Mouse (Mus musculus): ENCODE measurements at regions not wholly inside any gene's neighbourhood (a gene's known extent, or its start where the extent isn't known, plus 50 kb on each side); places are given as distances from the start of the nearest gene placed in this dataset.

DNA sequence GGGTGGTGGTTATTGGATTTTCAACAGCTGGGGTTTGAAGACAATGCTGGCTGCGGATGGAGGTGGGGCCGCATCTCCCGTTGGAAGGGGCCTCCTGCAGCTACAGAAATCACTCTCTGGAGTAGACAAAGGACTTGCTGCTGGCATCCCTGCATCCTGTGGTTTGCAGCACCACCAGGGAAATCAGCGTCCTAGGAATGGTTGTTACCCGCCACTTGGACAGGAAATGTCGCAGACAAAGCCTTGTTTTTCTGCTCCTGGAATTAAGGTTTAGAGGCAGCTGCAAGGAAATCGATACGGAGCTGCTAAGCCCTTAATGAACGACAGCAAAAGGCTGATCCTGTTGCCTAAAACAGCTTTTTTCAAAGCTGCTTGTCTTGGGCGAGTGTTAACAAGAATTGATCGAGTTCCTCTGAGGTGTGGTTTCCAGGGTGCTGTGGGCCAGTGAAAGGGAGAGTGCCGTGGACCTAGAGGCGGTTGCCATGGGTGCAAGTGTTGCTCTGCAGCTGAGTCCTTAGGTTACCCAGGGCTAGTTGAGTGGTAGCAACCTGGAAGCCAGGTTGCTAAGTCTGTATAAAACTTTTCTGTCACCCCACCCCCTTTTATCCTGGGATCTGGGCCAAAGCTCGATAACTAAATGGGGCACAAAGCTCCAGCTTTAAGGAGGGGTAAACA is 230.6 kb upstream of the Chd6 start:
- Histone ChIP-seq H3K27ac (ENCODE audit: poor library complexity, severe bottlenecking) (no peak overlapping the region), H3K36me3 (no peaks in the 10 kb centered on the region), H3K4me2 (no peak overlapping the region)

GRCm38 (mm10) chr2:161338953-161339326 is 230.1 kb upstream of the Chd6 start:
- Histone ChIP-seq H3K9me3 (replicated peaks) (no peaks in the 10 kb centered on the region), H3K9ac (no peak overlapping the region), H3K36me3 (no peaks in the 10 kb centered on the region), H3K4me1 (replicated peaks) (peaks cover 10% of the 10 kb centered on the region), H3K27ac (ENCODE audit: poor library complexity, severe bottlenecking) (no peak overlapping the region), H3K4me2 (no peak overlapping the region), H3K4me3 (no peak overlapping the region), H3K27me3 (replicated peaks) (peaks cover 7% of the 10 kb centered on the region)
- 12% methylated on average over 3 of the region's 3 CpGs for WGBS
- no peak for ATAC-seq (ENCODE audit: insufficient number of reproducible peaks, low FRiP score)

More for the DNA sequence above, 230.6 kb upstream of the Chd6 start:
- Histone ChIP-seq H3K4me1 (replicated peaks) (peaks cover 10% of the 10 kb centered on the region), H3K4me3 (no peak overlapping the region), H3K27me3 (replicated peaks) (peaks cover 7% of the 10 kb centered on the region), H3K9me3 (replicated peaks) (no peaks in the 10 kb centered on the region), H3K9ac (no peak overlapping the region)
- WGBS: 14% methylated on average over 14 of the region's 14 CpGs
- no peak for ATAC-seq (ENCODE audit: insufficient number of reproducible peaks, low FRiP score)

GRCm38 (mm10) chr2:161332653-161333052 is 223.8 kb upstream of the Chd6 start:
- 0 out of 2 replicates have a peak, but pooled peaks cover 3% of the 10 kb centered on the region for H3K9me3 ChIP-seq (replicated peaks)
- H3K27me3 ChIP-seq (replicated peaks): 0 out of 2 replicates have a peak, but pooled peaks cover 3% of the 10 kb centered on the region
- no peak overlapping the region for H3K27ac ChIP-seq (ENCODE audit: poor library complexity, severe bottlenecking)
- no peak for ATAC-seq (ENCODE audit: insufficient number of reproducible peaks, low FRiP score)
- H3K4me2 ChIP-seq: no peak overlapping the region
- H3K36me3 ChIP-seq: no peaks in the 10 kb centered on the region
- no peak overlapping the region for H3K9ac ChIP-seq
- WGBS: 36% methylated on average over 2 of the region's 2 CpGs
- H3K4me3 ChIP-seq: no peak overlapping the region
- H3K4me1 ChIP-seq (replicated peaks): no peaks in the 10 kb centered on the region

DNA sequence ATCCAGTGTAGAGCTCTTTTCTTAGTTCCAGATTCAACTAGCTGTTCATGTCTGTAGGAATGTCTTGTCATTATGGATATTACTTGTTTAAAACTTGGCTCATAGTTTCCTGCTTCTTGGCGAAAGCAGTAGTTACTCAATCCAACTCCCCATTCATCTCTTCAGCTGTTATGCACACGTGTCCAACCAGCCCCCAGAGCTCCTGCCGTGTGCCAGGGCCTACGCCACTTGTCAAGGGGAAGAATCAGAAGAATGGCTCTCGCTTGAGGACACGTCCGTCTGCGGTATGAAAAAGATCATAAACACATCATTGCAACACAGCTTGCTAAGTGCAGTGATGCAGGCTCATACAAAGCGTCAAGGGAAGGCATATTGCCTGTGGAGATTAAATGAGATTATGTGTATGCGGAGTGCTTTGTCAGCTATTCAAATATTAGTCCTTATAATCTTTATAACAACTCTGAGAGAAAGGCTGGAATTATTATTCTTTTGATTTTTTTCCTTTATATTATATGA is 223.0 kb upstream of the Chd6 start:
- no peak overlapping the region for H3K4me2 ChIP-seq
- 84% methylated on average over 10 of the region's 10 CpGs for WGBS
- ATAC-seq (ENCODE audit: insufficient number of reproducible peaks, low FRiP score): no peak

DNA sequence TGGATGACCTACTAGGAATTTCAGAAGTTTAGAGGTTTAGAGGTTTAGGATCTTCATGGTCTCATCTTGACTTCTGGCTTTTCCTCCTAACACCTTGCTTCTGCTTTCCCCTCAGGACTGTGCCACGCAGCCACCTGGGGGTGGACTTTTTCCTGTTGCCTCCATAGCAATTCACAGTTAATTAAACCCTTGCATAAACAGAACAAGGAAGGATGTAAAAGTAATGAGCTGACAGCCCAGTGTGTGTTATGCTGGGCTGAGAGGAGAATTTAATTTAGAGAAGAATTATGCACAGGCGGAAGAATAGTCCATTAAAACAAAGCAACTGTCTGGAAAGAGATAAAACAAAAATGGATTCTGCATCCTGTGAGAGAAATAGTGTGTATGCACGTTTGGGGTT is 193.9 kb upstream of the Chd6 start:
- Histone ChIP-seq H3K9me3 (replicated peaks) (no peaks in the 10 kb centered on the region), H3K27ac (ENCODE audit: poor library complexity, severe bottlenecking) (no peak overlapping the region), H3K4me2 (no peak overlapping the region), H3K27me3 (replicated peaks) (no peaks in the 10 kb centered on the region), H3K36me3 (no peaks in the 10 kb centered on the region), H3K4me3 (no peak overlapping the region), H3K4me1 (replicated peaks) (no peaks in the 10 kb centered on the region), H3K9ac (no peak overlapping the region)
- ATAC-seq (ENCODE audit: insufficient number of reproducible peaks, low FRiP score): no peak
- 66% methylated on average over 3 of the region's 3 CpGs for WGBS

More for the DNA sequence above, 223.0 kb upstream of the Chd6 start:
- H3K27me3 ChIP-seq (replicated peaks): no peaks in the 10 kb centered on the region
- H3K27ac ChIP-seq (ENCODE audit: poor library complexity, severe bottlenecking): no peak overlapping the region
- no peaks in the 10 kb centered on the region for H3K36me3 ChIP-seq
- H3K4me3 ChIP-seq: no peak overlapping the region
- H3K9ac ChIP-seq: no peak overlapping the region
- 0 out of 2 replicates have a peak, but pooled peaks cover 3% of the 10 kb centered on the region for H3K9me3 ChIP-seq (replicated peaks)
- H3K4me1 ChIP-seq (replicated peaks): no peaks in the 10 kb centered on the region

- no peak overlapping the region for H3K4me2 ChIP-seq
- no peak overlapping the region for H3K4me3 ChIP-seq
- no peaks in the 10 kb centered on the region for H3K36me3 ChIP-seq
- no peaks in the 10 kb centered on the region for H3K27me3 ChIP-seq (replicated peaks)
- no peak overlapping the region for H3K9ac ChIP-seq
- H3K9me3 ChIP-seq (replicated peaks): no peaks in the 10 kb centered on the region
- 73% methylated on average over 9 of the region's 9 CpGs for WGBS
- no peak for ATAC-seq (ENCODE audit: insufficient number of reproducible peaks, low FRiP score)
- H3K27ac ChIP-seq (ENCODE audit: poor library complexity, severe bottlenecking): no peak overlapping the region
- no peaks in the 10 kb centered on the region for H3K4me1 ChIP-seq (replicated peaks)
Observed at GRCm38 (mm10) chr2:161268861-161269413, 160.1 kb upstream of the Chd6 start.

- H3K4me1 ChIP-seq (replicated peaks): no peaks in the 10 kb centered on the region
- no peak overlapping the region for H3K4me3 ChIP-seq
- no peak overlapping the region for H3K4me2 ChIP-seq
- no peaks in the 10 kb centered on the region for H3K36me3 ChIP-seq
- no peaks in the 10 kb centered on the region for H3K27me3 ChIP-seq (replicated peaks)
- no peak overlapping the region for H3K9ac ChIP-seq
- no peak overlapping the region for H3K27ac ChIP-seq (ENCODE audit: poor library complexity, severe bottlenecking)
- H3K9me3 ChIP-seq (replicated peaks): no peaks in the 10 kb centered on the region
- ATAC-seq (ENCODE audit: insufficient number of reproducible peaks, low FRiP score): no peak
- 40% methylated on average over 5 of the region's 5 CpGs for WGBS
Observed at GRCm38 (mm10) chr2:161266476-161266875, 157.6 kb upstream of the Chd6 start.

GRCm38 (mm10) chr2:161265211-161265610 is 156.3 kb upstream of the Chd6 start:
- no peak for ATAC-seq (ENCODE audit: insufficient number of reproducible peaks, low FRiP score)
- Histone ChIP-seq H3K36me3 (no peaks in the 10 kb centered on the region), H3K4me1 (replicated peaks) (no peaks in the 10 kb centered on the region), H3K9me3 (replicated peaks) (no peaks in the 10 kb centered on the region), H3K4me2 (no peak overlapping the region), H3K9ac (no peak overlapping the region), H3K27me3 (replicated peaks) (no peaks in the 10 kb centered on the region), H3K27ac (ENCODE audit: poor library complexity, severe bottlenecking) (no peak overlapping the region), H3K4me3 (no peak overlapping the region)
- WGBS: 68% methylated on average over 8 of the region's 8 CpGs

DNA sequence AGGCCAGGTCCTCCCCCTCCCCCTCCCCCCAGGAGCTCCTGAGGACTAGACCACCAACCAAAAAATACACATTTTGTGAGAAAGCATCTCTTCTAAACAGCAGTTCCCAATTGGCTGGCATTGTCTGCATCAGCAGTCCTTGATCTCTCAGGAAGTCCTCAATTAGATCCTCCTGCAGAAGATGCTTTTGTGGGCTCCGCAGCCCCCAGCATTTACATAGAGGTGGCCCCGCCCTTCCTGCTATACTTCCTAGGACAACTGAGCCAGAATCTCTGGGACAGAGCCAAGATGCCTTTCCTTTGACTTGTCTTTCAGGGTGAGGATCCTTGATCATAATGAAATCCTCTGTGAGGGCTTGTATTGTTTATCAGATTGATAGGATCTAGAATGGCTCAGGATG is 143.9 kb upstream of the Chd6 start:
- H3K9ac ChIP-seq: no peak overlapping the region
- 54% methylated on average over 2 of the region's 2 CpGs for WGBS
- H3K4me1 ChIP-seq (replicated peaks): no peaks in the 10 kb centered on the region
- no peak overlapping the region for H3K4me3 ChIP-seq
- H3K9me3 ChIP-seq (replicated peaks): peaks cover 4% of the 10 kb centered on the region; the same call in 1 of the 2 replicates
- no peak for ATAC-seq (ENCODE audit: insufficient number of reproducible peaks, low FRiP score)
- H3K4me2 ChIP-seq: no peak overlapping the region
- H3K36me3 ChIP-seq: no peaks in the 10 kb centered on the region
- H3K27ac ChIP-seq (ENCODE audit: poor library complexity, severe bottlenecking): no peak overlapping the region
- no peaks in the 10 kb centered on the region for H3K27me3 ChIP-seq (replicated peaks)

GRCm38 (mm10) chr2:161241665-161242064 is 132.8 kb upstream of the Chd6 start:
- Histone ChIP-seq H3K9me3 (replicated peaks) (no peaks in the 10 kb centered on the region; the same call in 1 of the 2 replicates), H3K4me3 (no peak overlapping the region), H3K27me3 (replicated peaks) (no peaks in the 10 kb centered on the region), H3K27ac (ENCODE audit: poor library complexity, severe bottlenecking) (no peak overlapping the region), H3K4me1 (replicated peaks) (no peaks in the 10 kb centered on the region), H3K9ac (no peak overlapping the region), H3K4me2 (no peak overlapping the region), H3K36me3 (no peaks in the 10 kb centered on the region)
- WGBS: 70% methylated on average over 6 of the region's 6 CpGs
- no peak for ATAC-seq (ENCODE audit: insufficient number of reproducible peaks, low FRiP score)

DNA sequence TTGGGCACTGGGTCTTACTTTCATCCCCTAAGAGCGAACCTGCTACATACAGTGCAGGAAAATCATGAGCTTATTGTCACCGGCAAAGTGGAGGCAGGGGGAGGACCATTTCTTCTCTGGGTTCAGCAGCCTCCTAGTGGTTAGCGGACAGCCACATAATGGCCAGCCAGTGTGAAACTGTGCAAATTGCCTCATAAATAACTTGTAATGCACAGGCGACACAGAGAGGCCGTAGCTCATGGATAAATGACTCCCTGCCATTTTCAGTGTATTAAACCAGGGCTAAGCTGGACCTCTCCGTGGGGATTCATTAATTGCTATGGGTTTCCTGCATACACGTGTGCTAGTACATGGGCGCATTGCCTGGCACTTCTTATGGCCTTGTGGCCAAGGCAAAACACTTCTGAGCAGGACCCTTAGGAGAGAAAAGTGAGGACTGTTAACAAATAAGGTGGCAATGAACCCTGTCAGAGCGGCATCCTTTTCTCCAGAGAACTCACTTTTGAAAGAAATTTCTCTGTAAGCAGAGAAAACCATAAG is 128.5 kb upstream of the Chd6 start:
- no peaks in the 10 kb centered on the region for H3K27me3 ChIP-seq (replicated peaks)
- no peaks in the 10 kb centered on the region for H3K4me1 ChIP-seq (replicated peaks)
- WGBS: 81% methylated on average over 9 of the region's 9 CpGs
- H3K27ac ChIP-seq (ENCODE audit: poor library complexity, severe bottlenecking): no peak overlapping the region
- H3K9me3 ChIP-seq (replicated peaks): no peaks in the 10 kb centered on the region; the same call in 1 of the 2 replicates
- no peak overlapping the region for H3K4me2 ChIP-seq
- ATAC-seq (ENCODE audit: insufficient number of reproducible peaks, low FRiP score): no peak
- H3K9ac ChIP-seq: no peak overlapping the region
- H3K36me3 ChIP-seq: no peaks in the 10 kb centered on the region
- H3K4me3 ChIP-seq: no peak overlapping the region
